Mouse (Mus musculus): ENCODE data around the gene Magi1. TPM values are rescaled to one million over a fixed set of nuclear protein-coding genes. Genes with fewer than 3 reads are reported as not detected.

Magi1 gene
- polyA plus RNA-seq, 1 experiment from 2014 or later = 1.9 TPM

- DNase-seq (no peak), ATAC-seq (no peak)
- Histone ChIP-seq H3K36me3 (replicated peaks; ENCODE audit: insufficient read depth, low read length) (peaks cover 3% of the 10 kb centered on the region; the same call in 1 of the 2 replicates), H3K4me1 (ENCODE audit: insufficient read depth) (no peaks in the 10 kb centered on the region), H3K9ac (replicated peaks) (no peak overlapping the region), H3K27ac (ENCODE audit: low read depth) (no peak overlapping the region), H3K27me3 (ENCODE audit: insufficient read depth, low read length) (no peaks in the 10 kb centered on the region), H3K4me3 (ENCODE audit: low read depth, low read length) (no peak overlapping the region), H3K4me2 (ENCODE audit: low read depth, low read length) (no peak overlapping the region), H3K9me3 (ENCODE audit: low read length) (no peaks in the 10 kb centered on the region)
- WGBS (ENCODE audit: insufficient replicate concordance) = 72% methylated on average over 5 of the region's 5 CpGs
- TF ChIP-seq EP300 (IDR thresholded peaks at IDR 0.05; ENCODE audit: low read depth) = no peak
- TF ChIP-seq CTCF (IDR thresholded peaks at IDR 0.05; ENCODE audit: low read depth) = no peak
These were observed 585.8 kb downstream of the Magi1 start for GRCm38 (mm10) chr6:93697956-93698355.

- no peak for DNase-seq
- WGBS (ENCODE audit: insufficient replicate concordance) = 65% methylated on average over 17 of the region's 17 CpGs
- Histone ChIP-seq H3K4me1 (ENCODE audit: insufficient read depth) (no peaks in the 10 kb centered on the region), H3K27ac (ENCODE audit: low read depth) (no peak overlapping the region), H3K4me3 (ENCODE audit: low read depth, low read length) (no peak overlapping the region), H3K4me2 (ENCODE audit: low read depth, low read length) (no peak overlapping the region), H3K9me3 (ENCODE audit: low read length) (no peaks in the 10 kb centered on the region), H3K9ac (replicated peaks) (no peak overlapping the region), H3K27me3 (ENCODE audit: insufficient read depth, low read length) (no peaks in the 10 kb centered on the region), H3K36me3 (replicated peaks; ENCODE audit: insufficient read depth, low read length) (peaks cover 2% of the 10 kb centered on the region; the same call in 1 of the 2 replicates)
- TF ChIP-seq CTCF (IDR thresholded peaks at IDR 0.05; ENCODE audit: low read depth) (no peak), EP300 (IDR thresholded peaks at IDR 0.05; ENCODE audit: low read depth) (no peak)
- ATAC-seq = no peak
These were observed 605.0 kb downstream of the Magi1 start for GRCm38 (mm10) chr6:93678766-93679165.

GRCm38 (mm10) chr6:93666731-93667130, 617.0 kb downstream of the Magi1 start:
- H3K9ac ChIP-seq (replicated peaks) = no peak overlapping the region
- H3K36me3 ChIP-seq (replicated peaks; ENCODE audit: insufficient read depth, low read length) = no peaks in the 10 kb centered on the region
- no peak overlapping the region for H3K4me2 ChIP-seq (ENCODE audit: low read depth, low read length)
- 89% methylated on average over 2 of the region's 2 CpGs for WGBS (ENCODE audit: insufficient replicate concordance)
- H3K9me3 ChIP-seq (ENCODE audit: low read length) = no peaks in the 10 kb centered on the region
- no peak overlapping the region for H3K4me3 ChIP-seq (ENCODE audit: low read depth, low read length)
- ATAC-seq (no peak), DNase-seq (no peak)
- TF ChIP-seq EP300 (IDR thresholded peaks at IDR 0.05; ENCODE audit: low read depth) (no peak), CTCF (IDR thresholded peaks at IDR 0.05; ENCODE audit: low read depth) (no peak)
- no peaks in the 10 kb centered on the region for H3K4me1 ChIP-seq (ENCODE audit: insufficient read depth)
- H3K27ac ChIP-seq (ENCODE audit: low read depth) = no peak overlapping the region
- no peaks in the 10 kb centered on the region for H3K27me3 ChIP-seq (ENCODE audit: insufficient read depth, low read length)

GRCm38 (mm10) chr6:93665056-93665805, 618.5 kb downstream of the Magi1 start:
- TF ChIP-seq EP300 (IDR thresholded peaks at IDR 0.05; ENCODE audit: low read depth) (no peak), CTCF (IDR thresholded peaks at IDR 0.05; ENCODE audit: low read depth) (no peak)
- 85% methylated on average over 12 of the region's 12 CpGs for WGBS (ENCODE audit: insufficient replicate concordance)
- no peak overlapping the region for H3K9ac ChIP-seq (replicated peaks)
- ATAC-seq (no peak), DNase-seq (no peak)
- no peaks in the 10 kb centered on the region for H3K27me3 ChIP-seq (ENCODE audit: insufficient read depth, low read length)
- no peak overlapping the region for H3K4me2 ChIP-seq (ENCODE audit: low read depth, low read length)
- H3K27ac ChIP-seq (ENCODE audit: low read depth) = no peak overlapping the region
- no peaks in the 10 kb centered on the region for H3K4me1 ChIP-seq (ENCODE audit: insufficient read depth)
- H3K9me3 ChIP-seq (ENCODE audit: low read length) = no peaks in the 10 kb centered on the region
- H3K36me3 ChIP-seq (replicated peaks; ENCODE audit: insufficient read depth, low read length) = no peaks in the 10 kb centered on the region
- H3K4me3 ChIP-seq (ENCODE audit: low read depth, low read length) = no peak overlapping the region

- Histone ChIP-seq H3K36me3 (replicated peaks; ENCODE audit: insufficient read depth, low read length) (no peaks in the 10 kb centered on the region), H3K9ac (replicated peaks) (no peak overlapping the region), H3K4me3 (ENCODE audit: low read depth, low read length) (no peak overlapping the region), H3K27me3 (ENCODE audit: insufficient read depth, low read length) (no peaks in the 10 kb centered on the region), H3K27ac (ENCODE audit: low read depth) (no peak overlapping the region), H3K9me3 (ENCODE audit: low read length) (no peaks in the 10 kb centered on the region), H3K4me2 (ENCODE audit: low read depth, low read length) (no peak overlapping the region), H3K4me1 (ENCODE audit: insufficient read depth) (no peaks in the 10 kb centered on the region)
- no peak for TF ChIP-seq EP300 (IDR thresholded peaks at IDR 0.05; ENCODE audit: low read depth)
- TF ChIP-seq CTCF (IDR thresholded peaks at IDR 0.05; ENCODE audit: low read depth) = no peak
- DNase-seq = no peak
- no peak for ATAC-seq
- 74% methylated on average over 1 of the region's 1 CpGs for WGBS (ENCODE audit: insufficient replicate concordance)
These were observed 622.6 kb downstream of the Magi1 start for GRCm38 (mm10) chr6:93661139-93661538.

GRCm38 (mm10) chr6:93659534-93659933, 624.2 kb downstream of the Magi1 start:
- H3K27me3 ChIP-seq (ENCODE audit: insufficient read depth, low read length) = no peaks in the 10 kb centered on the region
- no peak for DNase-seq
- H3K9me3 ChIP-seq (ENCODE audit: low read length) = no peaks in the 10 kb centered on the region
- 71% methylated on average over 8 of the region's 8 CpGs for WGBS (ENCODE audit: insufficient replicate concordance)
- H3K4me1 ChIP-seq (ENCODE audit: insufficient read depth) = no peaks in the 10 kb centered on the region
- no peak overlapping the region for H3K9ac ChIP-seq (replicated peaks)
- no peak for ATAC-seq
- no peak overlapping the region for H3K27ac ChIP-seq (ENCODE audit: low read depth)
- TF ChIP-seq CTCF (IDR thresholded peaks at IDR 0.05; ENCODE audit: low read depth) = no peak
- TF ChIP-seq EP300 (IDR thresholded peaks at IDR 0.05; ENCODE audit: low read depth) = no peak
- no peaks in the 10 kb centered on the region for H3K36me3 ChIP-seq (replicated peaks; ENCODE audit: insufficient read depth, low read length)
- no peak overlapping the region for H3K4me3 ChIP-seq (ENCODE audit: low read depth, low read length)
- no peak overlapping the region for H3K4me2 ChIP-seq (ENCODE audit: low read depth, low read length)
